Mouse (Mus musculus) erythroid progenitor cell, adult 5-6 weeks (primary cell): ENCODE results near the gene Trp53bp1. TPM values are rescaled to one million over a fixed set of nuclear protein-coding genes. Genes with fewer than 3 reads are reported as not detected.

Experiments used
- ATAC-seq: replicated peaks from 2 replicates; pipeline ENCODE4 v1.8.0; 2016; ENCODE audit warnings: moderate number of reproducible peaks, mild to moderate bottlenecking, moderate TSS enrichment, inconsistent platforms; ENCODE audit not compliant: poor library complexity, low FRiP score, severe bottlenecking
- total RNA-seq, 2 experiments: library from RNA; stranded (forward) in 1 of 2; stranded (reverse) in 1 of 2; fragments of 150-400 nt in 1 of 2; fragments of 186-747, 209-891 nt in 1 of 2; gene quantifications; 2 replicates each; pipeline versions ENCODE4 v1.2.3 to v1.2.4; 2015 to 2017; ENCODE audit warnings: low replicate concordance in 2 of 2

Gene Trp53bp1
- 42.8 and 53.0 TPM in 2 replicates for total RNA-seq (2015; ENCODE audit: low replicate concordance)
- 78.3 and 98.6 TPM in 2 replicates for total RNA-seq (2017; ENCODE audit: low replicate concordance)

- peak; percentile 100 for ATAC-seq
These were observed at the start of gene Trp53bp1 for GRCm38 (mm10) chr2:121271236-121271927. Gene Trp53bp1, minus strand, starts transcription at chr2:121271407.

GRCm38 (mm10) chr2:121316278-121316677, 45.1 kb upstream of the Trp53bp1 start:
- ATAC-seq = no peak

GRCm38 (mm10) chr2:121308997-121309416, 37.8 kb upstream of the Trp53bp1 start:
- ATAC-seq = no peak

GRCm38 (mm10) chr2:121300036-121300435, 28.8 kb upstream of the Trp53bp1 start:
- ATAC-seq = no peak

- ATAC-seq = no peak
These were observed 28.3 kb upstream of the Trp53bp1 start for GRCm38 (mm10) chr2:121299471-121299870.

- no peak for ATAC-seq
These were observed 26.9 kb upstream of the Trp53bp1 start for GRCm38 (mm10) chr2:121298131-121298530.

GRCm38 (mm10) chr2:121297701-121298100, 26.5 kb upstream of the Trp53bp1 start:
- no peak for ATAC-seq

GRCm38 (mm10) chr2:121296754-121297231, 25.6 kb upstream of the Trp53bp1 start:
- no peak for ATAC-seq

GRCm38 (mm10) chr2:121295608-121296571, 24.7 kb upstream of the Trp53bp1 start:
- ATAC-seq = no peak

- ATAC-seq = no peak
These were observed 23.8 kb upstream of the Trp53bp1 start for GRCm38 (mm10) chr2:121294753-121295607.

GRCm38 (mm10) chr2:121294182-121294581, 23.0 kb upstream of the Trp53bp1 start:
- ATAC-seq = no peak

GRCm38 (mm10) chr2:121292316-121293013, 21.3 kb upstream of the Trp53bp1 start:
- no peak for ATAC-seq

- ATAC-seq = no peak
These were observed 18.7 kb upstream of the Trp53bp1 start for GRCm38 (mm10) chr2:121289730-121290540.

- ATAC-seq = peak; percentile 98
These were observed 17.9 kb upstream of the Trp53bp1 start, which contains the start of gene Map1a for GRCm38 (mm10) chr2:121288901-121289729. Gene Map1a, plus strand, starts transcription at chr2:121289600.

- ATAC-seq = no peak
These were observed 16.6 kb upstream of the Trp53bp1 start for GRCm38 (mm10) chr2:121287850-121288249.

GRCm38 (mm10) chr2:121271928-121272516, 815 bp upstream of the Trp53bp1 start:
- no peak for ATAC-seq
